In the genomic region with DNA sequence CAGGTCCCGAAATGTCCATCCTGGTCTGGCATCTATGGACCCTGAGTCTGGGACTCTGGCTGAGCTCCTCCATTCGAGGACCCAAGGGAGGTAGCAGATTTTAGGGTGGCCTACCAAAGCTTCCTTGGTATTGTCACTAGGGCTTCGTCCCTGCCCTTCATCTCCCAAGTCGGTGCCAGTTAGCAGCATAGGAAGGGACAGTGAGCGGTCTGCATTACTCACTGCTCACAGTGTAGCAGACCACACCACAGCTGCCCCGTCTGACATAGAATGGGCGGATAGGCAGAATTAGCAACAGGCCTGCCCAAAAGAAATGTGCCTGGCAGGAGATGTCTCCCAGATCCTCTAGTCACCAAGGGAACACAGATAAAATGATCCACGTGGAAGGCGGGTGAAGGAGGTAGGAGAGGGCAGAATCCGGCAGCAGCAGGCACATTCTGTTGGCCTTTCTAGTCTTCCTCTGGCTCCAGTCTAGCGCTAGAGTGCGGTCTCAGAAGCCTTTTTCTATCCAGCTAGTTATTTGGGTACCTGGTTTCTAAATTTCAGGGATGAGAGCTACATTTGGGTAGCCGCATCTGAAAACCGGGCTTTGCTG, we compare ENCODE assay signal across 26 mouse cellular contexts. TPM values are rescaled to one million over a fixed set of nuclear protein-coding genes. Genes with fewer than 3 reads are reported as not detected.
DNase-seq lines count a peak whose midpoint lies in the region; ATAC-seq lines count a peak whose summit lies in the region.
"Had no signal": no experiment of that assay in that cellular context is flagged by ENCODE, and none has a peak within 500 bp of the region (broad histone marks: within the 10 kb centered on the region; RNA-seq: fewer than 3 reads in every experiment).

No protein-coding gene starts in this region.

- peaks cover 99% of the 10 kb centered on the region for H3K27me3 ChIP-seq in hindbrain, embryonic 10.5 days (ENCODE audit: insufficient read depth, poor library complexity, severe bottlenecking)
- peaks cover 92% of the 10 kb centered on the region for H3K27me3 ChIP-seq in hindbrain, embryonic 12.5 days
- H3K27me3 ChIP-seq in midbrain, embryonic 13.5 days, result peaks cover 92% of the 10 kb centered on the region
- H3K27me3 ChIP-seq in midbrain, embryonic 15.5 days (replicated peaks), result peaks cover 87% of the 10 kb centered on the region
- H3K27me3 ChIP-seq in limb, embryonic 11.5 days (ENCODE audit: control insufficient read depth, insufficient read depth, low read length), result peaks cover 77% of the 10 kb centered on the region

- no peaks in the 10 kb centered on the region for H3K36me3 ChIP-seq in hindbrain, embryonic 10.5 days
- no peaks in the 10 kb centered on the region for H3K36me3 ChIP-seq in hindbrain, embryonic 12.5 days
- no peaks in the 10 kb centered on the region for H3K36me3 ChIP-seq in midbrain, embryonic 13.5 days
- no peaks in the 10 kb centered on the region for H3K36me3 ChIP-seq in midbrain, embryonic 15.5 days (replicated peaks)
- H3K36me3 ChIP-seq in limb, embryonic 11.5 days (ENCODE audit: control insufficient read depth, insufficient read depth, low read length), result no peaks in the 10 kb centered on the region
- H3K36me3 ChIP-seq: G1E had no signal

- 2% methylated on average over 14 of the region's 14 CpGs for WGBS in hindbrain, embryonic 10.5 days
- WGBS in hindbrain, embryonic 12.5 days, result 3% methylated on average over 14 of the region's 14 CpGs
- WGBS in midbrain, embryonic 13.5 days, result 3% methylated on average over 14 of the region's 14 CpGs
- WGBS in midbrain, embryonic 15.5 days, result 5% methylated on average over 14 of the region's 14 CpGs
- 1% methylated on average over 14 of the region's 14 CpGs for WGBS in limb, embryonic 11.5 days

- no peak overlapping the region for H3K9ac ChIP-seq in hindbrain, embryonic 12.5 days
- no peak overlapping the region for H3K9ac ChIP-seq in midbrain, embryonic 13.5 days (replicated peaks)
- H3K9ac ChIP-seq in midbrain, embryonic 15.5 days, result no peak overlapping the region
- no peak overlapping the region for H3K9ac ChIP-seq in limb, embryonic 11.5 days (ENCODE audit: low read length)
- H3K9ac ChIP-seq: forebrain, embryonic 13.5 days had no signal

- H3K27ac ChIP-seq in hindbrain, embryonic 10.5 days, result no peak overlapping the region
- no peak overlapping the region for H3K27ac ChIP-seq in hindbrain, embryonic 12.5 days
- H3K27ac ChIP-seq in midbrain, embryonic 13.5 days, result no peak overlapping the region
- H3K27ac ChIP-seq in midbrain, embryonic 15.5 days, result no peak overlapping the region
- no peak overlapping the region for H3K27ac ChIP-seq in limb, embryonic 11.5 days (replicated peaks; ENCODE audit: low read depth, low read length)
- H3K27ac ChIP-seq: forebrain, embryonic 13.5 days; left cerebral cortex, adult 2 months had no signal

- no peak overlapping the region for H3K4me2 ChIP-seq in hindbrain, embryonic 12.5 days (replicated peaks)
- no peak overlapping the region for H3K4me2 ChIP-seq in midbrain, embryonic 13.5 days (replicated peaks)
- H3K4me2 ChIP-seq in midbrain, embryonic 15.5 days, result no peak overlapping the region
- no peak overlapping the region for H3K4me2 ChIP-seq in limb, embryonic 11.5 days (ENCODE audit: low read depth, severe bottlenecking)

- H3K9me3 ChIP-seq in hindbrain, embryonic 10.5 days, result no peaks in the 10 kb centered on the region
- no peaks in the 10 kb centered on the region for H3K9me3 ChIP-seq in hindbrain, embryonic 12.5 days (replicated peaks)
- H3K9me3 ChIP-seq in midbrain, embryonic 13.5 days, result no peaks in the 10 kb centered on the region
- H3K9me3 ChIP-seq in midbrain, embryonic 15.5 days, result no peaks in the 10 kb centered on the region
- H3K9me3 ChIP-seq in limb, embryonic 11.5 days (ENCODE audit: control insufficient read depth, low read length), result no peaks in the 10 kb centered on the region
- H3K9me3 ChIP-seq: forebrain, embryonic 13.5 days; G1E had no signal

- peak; percentile 13 for DNase-seq in adrenal gland, adult 2 months
- DNase-seq in adrenal gland, adult 18-20 months (ENCODE audit: low spot score in 2 of 2), result no peak
- peak; percentile 51 for DNase-seq in hindbrain, embryonic 10.5 days (ENCODE audit: low spot score)
- peak; percentile 50 for DNase-seq in limb, embryonic 11.5 days (ENCODE audit: low spot score)
- DNase-seq: cerebellum, adult 2 months; gastrocnemius, postnatal 10 days; heart, adult 11 months; kidney, adult 18-20 months; kidney, postnatal 14 days; left cerebral cortex, postnatal 4 days; lung, adult 18-20 months; lung, postnatal 14 days; thymus, adult 2 months had no signal

- peak overlapping the region; percentile 11; the same call in 1 of the 2 replicates for H3K4me3 ChIP-seq in hindbrain, embryonic 10.5 days
- H3K4me3 ChIP-seq in hindbrain, embryonic 12.5 days, result no peak overlapping the region
- no peak overlapping the region for H3K4me3 ChIP-seq in midbrain, embryonic 13.5 days (replicated peaks)
- no peak overlapping the region for H3K4me3 ChIP-seq in midbrain, embryonic 15.5 days
- no peak overlapping the region for H3K4me3 ChIP-seq in limb, embryonic 11.5 days (ENCODE audit: low read depth, low read length)
- H3K4me3 ChIP-seq: forebrain, embryonic 13.5 days; left cerebral cortex, adult 2 months; megakaryocyte, embryonic 14.5 days had no signal

- no peak for ATAC-seq in hindbrain, embryonic 12.5 days (ENCODE audit: low FRiP score)
- ATAC-seq in midbrain, embryonic 13.5 days, result peak; percentile 39; the same call in 1 of the 2 replicates
- no peak for ATAC-seq in midbrain, embryonic 15.5 days (replicated peaks)
- no peak for ATAC-seq in limb, embryonic 11.5 days (ENCODE audit: insufficient number of reproducible peaks, low FRiP score, low TSS enrichment, low read depth)
- ATAC-seq in activated CD4-positive, CD25-positive, alpha-beta regulatory T cell, adult 4 months, result no peak
- ATAC-seq: hindbrain, embryonic 16.5 days had no signal

- H3K4me1 ChIP-seq in hindbrain, embryonic 10.5 days (replicated peaks), result peaks cover 38% of the 10 kb centered on the region
- peaks cover 8% of the 10 kb centered on the region for H3K4me1 ChIP-seq in hindbrain, embryonic 12.5 days
- H3K4me1 ChIP-seq in midbrain, embryonic 13.5 days (replicated peaks), result peaks cover 15% of the 10 kb centered on the region
- peaks cover 20% of the 10 kb centered on the region for H3K4me1 ChIP-seq in midbrain, embryonic 15.5 days
- H3K4me1 ChIP-seq in limb, embryonic 11.5 days (ENCODE audit: control insufficient read depth, insufficient read depth, low read length), result peaks cover 14% of the 10 kb centered on the region

RNA-seq across cellular contexts. Expression of a gene that starts 0.9 kb away (rescaled TPM):
- under 1 TPM in 1 of 2 experiments, not detected in 1; 0.69 TPM for total RNA-seq in adrenal gland, adult 2 months (2021)
- 0.61 and 0.80 TPM in 2 replicates for polyA plus RNA-seq in adrenal gland, adult 2 months (2012; rRNA removed)
- under 1 TPM; 0.50 to 0.54 TPM for total RNA-seq in adrenal gland, adult 18-20 months (2021)
- polyA plus RNA-seq in hindbrain, embryonic 10.5 days (2016; fragmentation: Nextera tagmentation; extraction: Ambion mirVana), result 1.8 and 7.1 TPM in 2 replicates
- 0.55 and 1.2 TPM in 2 replicates for polyA plus RNA-seq in hindbrain, embryonic 12.5 days (2016; fragmentation: Nextera tagmentation; extraction: Ambion mirVana)
- 0.66 and 0.73 TPM in 2 replicates for polyA plus RNA-seq in midbrain, embryonic 13.5 days (2015; fragmentation: Nextera tagmentation; extraction: Ambion mirVana)
- polyA plus RNA-seq in midbrain, embryonic 15.5 days (2015; fragmentation: Nextera tagmentation; extraction: Ambion mirVana), result 0.23 TPM in 1 of 2 replicates, not detected in the other
- not detected in 2 replicates for polyA plus RNA-seq in limb, embryonic 11.5 days (2014; fragmentation: Nextera tagmentation; extraction: Ambion mirVana)
- not detected for polyA plus RNA-seq in activated CD4-positive, CD25-positive, alpha-beta regulatory T cell, adult 4 months (2017; shearing (Covaris generic))
- total RNA-seq: G1E; gastrocnemius, postnatal 10 days; left cerebral cortex, adult 2 months; left cerebral cortex, postnatal 4 days; neutrophil, adult 5-6 weeks had no signal
- polyA plus RNA-seq: G1E; heart, postnatal 0 days; hindbrain, embryonic 16.5 days; liver, embryonic 11.5 days; stomach, embryonic 16.5 days had no signal

Comparison
In these comparisons a context has a peak if more than half of its experiments do, and no peak if none do; other contexts are left out.
1. DNase-seq: peak in adrenal gland, adult 2 months (single experiment), hindbrain, embryonic 10.5 days (single experiment) and limb, embryonic 11.5 days (single experiment); none in adrenal gland, adult 18-20 months (0 of 2).